Mouse (Mus musculus) forebrain, embryonic 11.5 days (tissue): ENCODE data around the gene Gpr19. TPM values are rescaled to one million over a fixed set of nuclear protein-coding genes. Genes with fewer than 3 reads are reported as not detected.

Experiments
- ATAC-seq: fragments of 200-750 bp; cut with Nextera tagmentation; replicated peaks from 2 replicates; pipeline ENCODE4 v1.8.0; 2017; ENCODE audit warnings: moderate TSS enrichment; ENCODE audit not compliant: low FRiP score
- DNase-seq: peaks from one replicate; pipeline ENCODE4 v3.0.0-alpha.2; 2017; ENCODE audit warnings: low spot score
- H3K27ac ChIP-seq: fragments of 300-500 bp; sonication (generic); 2 replicates; pipeline ENCODE4 v1.5.1; 2014; ENCODE audit warnings: low read depth, low read length
- H3K27me3 ChIP-seq: fragments of 300-500 bp; sonication (generic); 2 replicates; pipeline ENCODE4 v1.6.1; 2014; ENCODE audit warnings: mild to moderate bottlenecking, low read length, mixed read lengths; ENCODE audit not compliant: control insufficient read depth, insufficient read depth
- H3K36me3 ChIP-seq: fragments of 300-500 bp; sonication (generic); 2 replicates; pipeline ENCODE4 v1.6.1; 2014; ENCODE audit warnings: mild to moderate bottlenecking, low read length, moderate library complexity, mixed read lengths; ENCODE audit not compliant: control insufficient read depth, insufficient read depth
- H3K4me1 ChIP-seq: fragments of 300-500 bp; sonication (generic); replicated peaks from 2 replicates; pipeline ENCODE4 v1.6.1; 2014; ENCODE audit warnings: low read length, mixed read lengths; ENCODE audit not compliant: control insufficient read depth, insufficient read depth
- H3K4me2 ChIP-seq: fragments of 300-500 bp; sonication (generic); 2 replicates; pipeline ENCODE4 v1.6.1; 2014; ENCODE audit warnings: low read depth, mild to moderate bottlenecking, low read length, moderate library complexity, mixed read lengths; ENCODE audit not compliant: severe bottlenecking
- H3K4me3 ChIP-seq: fragments of 300-500 bp; sonication (generic); 2 replicates; pipeline ENCODE4 v1.5.1; 2014; ENCODE audit warnings: low read depth, low read length
- H3K9ac ChIP-seq: fragments of 300-500 bp; sonication (generic); 2 replicates; pipeline ENCODE4 v1.6.1; 2014; ENCODE audit warnings: low read length
- H3K9me3 ChIP-seq: fragments of 300-500 bp; sonication (generic); 2 replicates; pipeline ENCODE4 v1.6.1; 2016; ENCODE audit warnings: low read length, mixed read lengths; ENCODE audit not compliant: control insufficient read depth
- WGBS: fragments of 180-500 bp; shearing (Covaris S2); extraction: QIAGEN DNeasy Blood & Tissue Kit; methylation state at CpG from one replicate; pipeline ENCODE4 v1.1.7; 2014; 5-methylcytosine and 5-hydroxymethylcytosine counted together
- polyA plus RNA-seq: library from polyadenylated mRNA; unstranded; fragments of >200 nt; fragmentation: Nextera tagmentation; extraction: Ambion mirVana; gene quantifications from 2 replicates; pipeline ENCODE4 v1.2.1, GENCODE M21; 2014

Gene Gpr19
- polyA plus RNA-seq, 1 experiment from 2014 or later: 31.2 TPM

- H3K36me3 ChIP-seq: peaks cover 4% of the 10 kb centered on the region; the same call in 1 of the 2 replicates
- no peaks in the 10 kb centered on the region for H3K9me3 ChIP-seq
- ATAC-seq: no peak
- no peak for DNase-seq
- peak overlapping the region; percentile 62 for H3K4me3 ChIP-seq
- H3K27me3 ChIP-seq: no peaks in the 10 kb centered on the region
- peak overlapping the region; percentile 64 for H3K4me2 ChIP-seq
- peaks cover 10% of the 10 kb centered on the region for H3K4me1 ChIP-seq
- 88% methylated on average over 8 of the region's 8 CpGs for WGBS
- no peak overlapping the region for H3K27ac ChIP-seq
- peak overlapping the region; percentile 75 for H3K9ac ChIP-seq
Measured at GRCm38 (mm10) chr6:134886475-134886874, 11.9 kb downstream of the Gpr19 start.

- ATAC-seq (no peak), DNase-seq (no peak)
- Histone ChIP-seq H3K27ac (no peak overlapping the region), H3K4me2 (no peak overlapping the region), H3K4me1 (peaks cover 13% of the 10 kb centered on the region), H3K4me3 (no peak overlapping the region), H3K9ac (no peak overlapping the region), H3K36me3 (peaks cover 4% of the 10 kb centered on the region; the same call in 1 of the 2 replicates), H3K9me3 (no peaks in the 10 kb centered on the region), H3K27me3 (no peaks in the 10 kb centered on the region)
- WGBS: 88% methylated on average over 2 of the region's 2 CpGs
Measured at GRCm38 (mm10) chr6:134885515-134885914, 12.9 kb downstream of the Gpr19 start.

GRCm38 (mm10) chr6:134883661-134884060 is 14.7 kb downstream of the Gpr19 start:
- Histone ChIP-seq H3K36me3 (peaks cover 4% of the 10 kb centered on the region; the same call in 1 of the 2 replicates), H3K9me3 (no peaks in the 10 kb centered on the region), H3K27ac (no peak overlapping the region), H3K27me3 (no peaks in the 10 kb centered on the region), H3K4me3 (no peak overlapping the region), H3K4me2 (no peak overlapping the region), H3K4me1 (peaks cover 7% of the 10 kb centered on the region), H3K9ac (no peak overlapping the region)
- WGBS: 90% methylated on average over 4 of the region's 4 CpGs
- ATAC-seq: no peak
- DNase-seq: no peak

GRCm38 (mm10) chr6:134880046-134880445 is 18.3 kb downstream of the Gpr19 start:
- no peak overlapping the region for H3K4me3 ChIP-seq
- H3K4me1 ChIP-seq: 0 out of 2 replicates have a peak, but pooled peaks cover 4% of the 10 kb centered on the region
- ATAC-seq (no peak), DNase-seq (no peak)
- H3K36me3 ChIP-seq: peaks cover 4% of the 10 kb centered on the region; the same call in 1 of the 2 replicates
- H3K27ac ChIP-seq: no peak overlapping the region
- no peaks in the 10 kb centered on the region for H3K27me3 ChIP-seq
- no peaks in the 10 kb centered on the region for H3K9me3 ChIP-seq
- H3K9ac ChIP-seq: no peak overlapping the region
- 78% methylated on average over 2 of the region's 2 CpGs for WGBS
- no peak overlapping the region for H3K4me2 ChIP-seq

GRCm38 (mm10) chr6:134879556-134879955 is 18.8 kb downstream of the Gpr19 start:
- no peak overlapping the region for H3K4me2 ChIP-seq
- peaks cover 4% of the 10 kb centered on the region; the same call in 1 of the 2 replicates for H3K36me3 ChIP-seq
- no peaks in the 10 kb centered on the region for H3K9me3 ChIP-seq
- whole genome bisulfite sequencing: 92% methylated on average over 5 of the region's 5 CpGs
- H3K27ac ChIP-seq: no peak overlapping the region
- 0 out of 2 replicates have a peak, but pooled peaks cover 4% of the 10 kb centered on the region for H3K4me1 ChIP-seq
- ATAC-seq (no peak), DNase-seq (no peak)
- H3K9ac ChIP-seq: no peak overlapping the region
- no peaks in the 10 kb centered on the region for H3K27me3 ChIP-seq
- H3K4me3 ChIP-seq: no peak overlapping the region

GRCm38 (mm10) chr6:134877892-134878291 is 20.5 kb downstream of the Gpr19 start:
- 82% methylated on average over 1 of the region's 1 CpGs for WGBS
- H3K36me3 ChIP-seq: peaks cover 3% of the 10 kb centered on the region; the same call in 1 of the 2 replicates
- no peak for DNase-seq
- H3K27ac ChIP-seq: no peak overlapping the region
- H3K9me3 ChIP-seq: no peaks in the 10 kb centered on the region
- H3K27me3 ChIP-seq: no peaks in the 10 kb centered on the region
- H3K4me2 ChIP-seq: no peak overlapping the region
- H3K4me3 ChIP-seq: no peak overlapping the region
- no peak for ATAC-seq
- 0 out of 2 replicates have a peak, but pooled peaks cover 4% of the 10 kb centered on the region for H3K4me1 ChIP-seq
- no peak overlapping the region for H3K9ac ChIP-seq

- no peak overlapping the region for H3K4me3 ChIP-seq
- H3K9me3 ChIP-seq: no peaks in the 10 kb centered on the region
- H3K27me3 ChIP-seq: no peaks in the 10 kb centered on the region
- no peak overlapping the region for H3K27ac ChIP-seq
- DNase-seq (no peak), ATAC-seq (no peak)
- 84% methylated on average over 4 of the region's 4 CpGs for WGBS
- H3K9ac ChIP-seq: no peak overlapping the region
- H3K36me3 ChIP-seq: no peaks in the 10 kb centered on the region; the same call in 1 of the 2 replicates
- H3K4me2 ChIP-seq: no peak overlapping the region
- 0 out of 2 replicates have a peak, but pooled peaks cover 4% of the 10 kb centered on the region for H3K4me1 ChIP-seq
Measured at GRCm38 (mm10) chr6:134877276-134877675, 21.1 kb downstream of the Gpr19 start.

GRCm38 (mm10) chr6:134876795-134877194 is 21.6 kb downstream of the Gpr19 start:
- H3K4me3 ChIP-seq: no peak overlapping the region
- H3K9me3 ChIP-seq: no peaks in the 10 kb centered on the region
- H3K4me2 ChIP-seq: no peak overlapping the region
- H3K27me3 ChIP-seq: no peaks in the 10 kb centered on the region
- no peaks in the 10 kb centered on the region for H3K36me3 ChIP-seq
- no peak for ATAC-seq
- DNase-seq: no peak
- H3K9ac ChIP-seq: no peak overlapping the region
- H3K4me1 ChIP-seq: 0 out of 2 replicates have a peak, but pooled peaks cover 4% of the 10 kb centered on the region
- WGBS: 73% methylated on average over 6 of the region's 6 CpGs
- no peak overlapping the region for H3K27ac ChIP-seq

- DNase-seq (no peak), ATAC-seq (no peak)
- H3K4me3 ChIP-seq: no peak overlapping the region
- no peaks in the 10 kb centered on the region for H3K9me3 ChIP-seq
- H3K9ac ChIP-seq: no peak overlapping the region
- WGBS: 80% methylated on average over 2 of the region's 2 CpGs
- no peak overlapping the region for H3K27ac ChIP-seq
- peaks cover 11% of the 10 kb centered on the region for H3K36me3 ChIP-seq
- no peaks in the 10 kb centered on the region for H3K4me1 ChIP-seq
- no peak overlapping the region for H3K4me2 ChIP-seq
- H3K27me3 ChIP-seq: no peaks in the 10 kb centered on the region
Measured at GRCm38 (mm10) chr6:134873018-134873417, 25.4 kb downstream of the Gpr19 start.
